Mouse (Mus musculus) spleen, postnatal 14 days (tissue): ENCODE data around the gene Mia3.
"Not testable (repeated sequence)": the region's sequence is repeated elsewhere in the genome, so short reads cannot be mapped to it uniquely, and the experiment has no call there.

Source experiments
- DNase-seq, 2 experiments: peaks; one replicate each; pipeline ENCODE4 v3.0.0; 2021 to 2022; ENCODE audit warnings: low spot score in 2 of 2

Mia3 gene

GRCm38 (mm10) chr1:183344886-183345816 lies 24.2 kb downstream of the Mia3 start:
- peak; percentile 80 to 88 for DNase-seq

GRCm38 (mm10) chr1:183342902-183343301 lies 26.5 kb downstream of the Mia3 start:
- not testable (repeated sequence) for DNase-seq

- DNase-seq: no peak
Observed at GRCm38 (mm10) chr1:183327171-183327570, 42.2 kb downstream of the Mia3 start.

- no peak for DNase-seq
Observed at GRCm38 (mm10) chr1:183324433-183324832, 44.9 kb downstream of the Mia3 start.

- DNase-seq: no peak
Observed at GRCm38 (mm10) chr1:183323923-183324322, 45.4 kb downstream of the Mia3 start.

GRCm38 (mm10) chr1:183322496-183322895 lies 46.9 kb downstream of the Mia3 start:
- DNase-seq: not testable (repeated sequence)

- DNase-seq: no peak
Observed at GRCm38 (mm10) chr1:183320708-183321107, 48.6 kb downstream of the Mia3 start.

GRCm38 (mm10) chr1:183315783-183316182 lies 53.6 kb downstream of the Mia3 start:
- DNase-seq: no peak

- DNase-seq: no peak
Observed at GRCm38 (mm10) chr1:183312076-183312475, 57.3 kb downstream of the Mia3 start.

- DNase-seq: not testable (repeated sequence)
Observed at GRCm38 (mm10) chr1:183309601-183310000, 59.8 kb downstream of the Mia3 start.

GRCm38 (mm10) chr1:183308476-183308875 lies 60.9 kb downstream of the Mia3 start:
- no peak for DNase-seq

- no peak for DNase-seq
Observed at GRCm38 (mm10) chr1:183307555-183307954, 61.8 kb downstream of the Mia3 start.

GRCm38 (mm10) chr1:183299161-183299560 lies 70.2 kb downstream of the Mia3 start:
- DNase-seq: peak; percentile 95 to 97

- DNase-seq: peak; percentile 15 to 35
Observed at GRCm38 (mm10) chr1:183297886-183298489, 71.4 kb downstream of the Mia3 start.

GRCm38 (mm10) chr1:183297473-183297885 lies 71.9 kb downstream of the Mia3 start:
- peak; percentile 34 to 49 for DNase-seq

GRCm38 (mm10) chr1:183296877-183297383 lies 72.4 kb downstream of the Mia3 start, which contains the start of gene Brox:
TSS of gene Brox (minus strand) at chr1:183297269.
- DNase-seq: peak; percentile 96

- DNase-seq: peak; percentile 23 to 47
Observed at GRCm38 (mm10) chr1:183296465-183296864, 72.9 kb downstream of the Mia3 start, which contains the start of gene Aida. TSS of gene Aida (plus strand) at chr1:183296590.

GRCm38 (mm10) chr1:183289576-183289975 lies 79.8 kb downstream of the Mia3 start:
- no peak for DNase-seq

- DNase-seq: no peak
Observed at GRCm38 (mm10) chr1:183288351-183288750, 81.0 kb downstream of the Mia3 start.
